Mouse (Mus musculus) liver, embryonic 11.5 days (tissue): ENCODE data around the gene Pdpk1. TPM values are rescaled to one million over a fixed set of nuclear protein-coding genes. Genes with fewer than 3 reads are reported as not detected.

Experiments
- ATAC-seq: fragments of 200-750 bp; cut with Nextera tagmentation; replicated peaks from 2 replicates; pipeline ENCODE4 v1.8.0; 2017; ENCODE audit warnings: moderate number of reproducible peaks, mild to moderate bottlenecking, moderate TSS enrichment, moderate library complexity; ENCODE audit not compliant: low FRiP score
- DNase-seq: peaks from one replicate; pipeline ENCODE4 v3.0.0-alpha.2; 2017; ENCODE audit warnings: low spot score
- H3K27ac ChIP-seq: fragments of 300-500 bp; sonication (generic); 2 replicates; pipeline ENCODE4 v1.5.1; 2014; ENCODE audit warnings: mild to moderate bottlenecking, low read depth, low read length, control low read depth
- H3K27me3 ChIP-seq: fragments of 300-500 bp; sonication (generic); replicated peaks from 2 replicates; pipeline ENCODE4 v1.6.1; 2014; ENCODE audit warnings: low read length, mixed read lengths; ENCODE audit not compliant: control insufficient read depth, insufficient read depth
- H3K36me3 ChIP-seq: fragments of 300-500 bp; sonication (generic); 2 replicates; pipeline ENCODE4 v1.6.1; 2014; ENCODE audit warnings: mild to moderate bottlenecking, low read length, moderate library complexity, mixed read lengths; ENCODE audit not compliant: control insufficient read depth, insufficient read depth
- H3K4me1 ChIP-seq: fragments of 300-500 bp; sonication (generic); replicated peaks from 2 replicates; pipeline ENCODE4 v1.6.1; 2014; ENCODE audit warnings: low read length, mixed read lengths; ENCODE audit not compliant: control insufficient read depth, insufficient read depth
- H3K4me2 ChIP-seq: fragments of 300-500 bp; sonication (generic); 2 replicates; pipeline ENCODE4 v1.6.1; 2014; ENCODE audit warnings: mild to moderate bottlenecking, control low read depth, moderate library complexity
- H3K4me3 ChIP-seq: fragments of 300-500 bp; sonication (generic); 2 replicates; pipeline ENCODE4 v1.5.1; 2014; ENCODE audit warnings: low read depth, low read length, control low read depth
- H3K9ac ChIP-seq: fragments of 300-500 bp; sonication (generic); 2 replicates; pipeline ENCODE4 v1.6.1; 2014; ENCODE audit warnings: low read depth, low read length, control low read depth
- H3K9me3 ChIP-seq: fragments of 300-500 bp; sonication (generic); 2 replicates; pipeline ENCODE4 v1.6.1; 2016; ENCODE audit warnings: low read length, inconsistent platforms, mixed read lengths; ENCODE audit not compliant: control insufficient read depth
- WGBS: fragments of 180-500 bp; shearing (Covaris S2); extraction: QIAGEN DNeasy Blood & Tissue Kit; methylation state at CpG from one replicate; pipeline ENCODE4 v1.1.7; 2014; 5-methylcytosine and 5-hydroxymethylcytosine counted together
- polyA plus RNA-seq: library from polyadenylated mRNA; unstranded; fragments of >200 nt; fragmentation: Nextera tagmentation; extraction: Ambion mirVana; gene quantifications from 2 replicates; pipeline ENCODE4 v1.2.1, GENCODE M21; 2014

The Pdpk1 gene
- polyA plus RNA-seq = 31.8 and 37.0 TPM in 2 replicates

- H3K4me2 ChIP-seq = peak within 1 kb of the TSS; percentile 87
- H3K9ac ChIP-seq = peak within 1 kb of the TSS; percentile 52
- H3K4me1 ChIP-seq = peaks cover 15% of the 10 kb centered on the region
- H3K4me3 ChIP-seq = peak within 1 kb of the TSS; percentile 52
- 74% methylated on average over 2 of the region's 2 CpGs for WGBS
- DNase-seq (no peak), ATAC-seq (no peak)
- H3K36me3 ChIP-seq = no peaks in the 10 kb centered on the region
- no peaks in the 10 kb centered on the region for H3K9me3 ChIP-seq
- no peaks in the 10 kb centered on the region for H3K27me3 ChIP-seq
- no peak within 1 kb of the TSS for H3K27ac ChIP-seq
Observed at GRCm38 (mm10) chr17:24150824-24151223, at the start of gene Pdpk1. Gene Pdpk1 (minus strand): TSS chr17:24150924.

- no peak for DNase-seq
- H3K9ac ChIP-seq = peak overlapping the region; percentile 61
- 51% methylated on average over 4 of the region's 4 CpGs for WGBS
- peaks cover 87% of the 10 kb centered on the region for H3K4me1 ChIP-seq
- H3K27ac ChIP-seq = peak overlapping the region; percentile 76
- peaks cover 8% of the 10 kb centered on the region; the same call in 1 of the 2 replicates for H3K36me3 ChIP-seq
- peak overlapping the region; percentile 52 for H3K4me2 ChIP-seq
- H3K9me3 ChIP-seq = no peaks in the 10 kb centered on the region
- no peak; the same call in 1 of the 2 replicates for ATAC-seq
- no peaks in the 10 kb centered on the region for H3K27me3 ChIP-seq
- H3K4me3 ChIP-seq = peak overlapping the region; percentile 2; the same call in 1 of the 2 replicates
Observed at GRCm38 (mm10) chr17:24199741-24200140, 49.0 kb upstream of the Pdpk1 start.

GRCm38 (mm10) chr17:24199252-24199651 lies 48.5 kb upstream of the Pdpk1 start:
- Histone ChIP-seq H3K36me3 (peaks cover 8% of the 10 kb centered on the region; the same call in 1 of the 2 replicates), H3K4me1 (peaks cover 82% of the 10 kb centered on the region), H3K27me3 (no peaks in the 10 kb centered on the region), H3K9ac (peak overlapping the region; percentile 61), H3K4me3 (peak overlapping the region; percentile 24; the same call in 1 of the 2 replicates), H3K4me2 (peak overlapping the region; percentile 52), H3K9me3 (no peaks in the 10 kb centered on the region), H3K27ac (peak overlapping the region; percentile 76)
- DNase-seq = no peak
- 63% methylated on average over 4 of the region's 4 CpGs for whole genome bisulfite sequencing
- ATAC-seq = peak; percentile 60

GRCm38 (mm10) chr17:24197032-24197824 lies 46.5 kb upstream of the Pdpk1 start:
- H3K4me2 ChIP-seq = peak overlapping the region; percentile 10
- DNase-seq (no peak), ATAC-seq (peak; percentile 46; the same call in 1 of the 2 replicates)
- WGBS = 46% methylated on average over 15 of the region's 15 CpGs
- H3K27ac ChIP-seq = peak overlapping the region; percentile 11; the same call in 1 of the 2 replicates
- no peak overlapping the region for H3K4me3 ChIP-seq
- H3K9ac ChIP-seq = peak overlapping the region; percentile 28; the same call in 1 of the 2 replicates
- no peaks in the 10 kb centered on the region for H3K9me3 ChIP-seq
- peaks cover 77% of the 10 kb centered on the region for H3K4me1 ChIP-seq
- no peaks in the 10 kb centered on the region for H3K27me3 ChIP-seq
- H3K36me3 ChIP-seq = peaks cover 8% of the 10 kb centered on the region; the same call in 1 of the 2 replicates

GRCm38 (mm10) chr17:24195349-24195748 lies 44.6 kb upstream of the Pdpk1 start:
- DNase-seq (no peak), ATAC-seq (no peak)
- no peak overlapping the region for H3K9ac ChIP-seq
- H3K27ac ChIP-seq = no peak overlapping the region
- WGBS = 74% methylated on average over 2 of the region's 2 CpGs
- H3K36me3 ChIP-seq = peaks cover 3% of the 10 kb centered on the region; the same call in 1 of the 2 replicates
- no peak overlapping the region for H3K4me2 ChIP-seq
- H3K4me1 ChIP-seq = peaks cover 62% of the 10 kb centered on the region
- H3K9me3 ChIP-seq = no peaks in the 10 kb centered on the region
- no peaks in the 10 kb centered on the region for H3K27me3 ChIP-seq
- no peak overlapping the region for H3K4me3 ChIP-seq

GRCm38 (mm10) chr17:24193769-24194168 lies 43.0 kb upstream of the Pdpk1 start:
- Histone ChIP-seq H3K27ac (no peak overlapping the region), H3K27me3 (no peaks in the 10 kb centered on the region), H3K4me2 (no peak overlapping the region), H3K9me3 (no peaks in the 10 kb centered on the region), H3K4me3 (no peak overlapping the region), H3K36me3 (peaks cover 6% of the 10 kb centered on the region; the same call in 1 of the 2 replicates), H3K4me1 (peaks cover 46% of the 10 kb centered on the region), H3K9ac (peak overlapping the region; percentile 34; the same call in 1 of the 2 replicates)
- ATAC-seq (no peak; the same call in 1 of the 2 replicates), DNase-seq (no peak)
- WGBS = 82% methylated on average over 5 of the region's 5 CpGs

GRCm38 (mm10) chr17:24193268-24193667 lies 42.5 kb upstream of the Pdpk1 start:
- H3K4me3 ChIP-seq = no peak overlapping the region
- H3K27me3 ChIP-seq = no peaks in the 10 kb centered on the region
- H3K9ac ChIP-seq = peak overlapping the region; percentile 34; the same call in 1 of the 2 replicates
- ATAC-seq (no peak), DNase-seq (no peak)
- H3K9me3 ChIP-seq = no peaks in the 10 kb centered on the region
- no peak overlapping the region for H3K4me2 ChIP-seq
- H3K36me3 ChIP-seq = peaks cover 6% of the 10 kb centered on the region; the same call in 1 of the 2 replicates
- no peak overlapping the region for H3K27ac ChIP-seq
- 83% methylated on average over 8 of the region's 8 CpGs for WGBS
- H3K4me1 ChIP-seq = peaks cover 41% of the 10 kb centered on the region

- Histone ChIP-seq H3K4me3 (no peak overlapping the region), H3K4me2 (no peak overlapping the region), H3K9ac (no peak overlapping the region), H3K9me3 (no peaks in the 10 kb centered on the region), H3K4me1 (peaks cover 37% of the 10 kb centered on the region), H3K36me3 (peaks cover 6% of the 10 kb centered on the region; the same call in 1 of the 2 replicates), H3K27ac (no peak overlapping the region), H3K27me3 (no peaks in the 10 kb centered on the region)
- ATAC-seq = no peak
- DNase-seq = no peak
- 75% methylated on average over 8 of the region's 8 CpGs for WGBS
Observed at GRCm38 (mm10) chr17:24192848-24193247, 42.1 kb upstream of the Pdpk1 start.
